Mouse (Mus musculus) forebrain, embryonic 10.5 days (tissue): ENCODE results near the gene Ndufs7. TPM values are rescaled to one million over a fixed set of nuclear protein-coding genes. Genes with fewer than 3 reads are reported as not detected.
"Not testable (repeated sequence)": the region's sequence is repeated elsewhere in the genome, so short reads cannot be mapped to it uniquely, and the experiment has no call there.

Experiments
- DNase-seq: peaks from one replicate; pipeline ENCODE4 v3.0.0-alpha.2; 2017; ENCODE audit warnings: low spot score; ENCODE audit errors: extremely low spot score
- H3K27ac ChIP-seq: fragments of 300-500 bp; sonication (generic); 2 replicates; pipeline ENCODE4 v1.5.1; 2016; ENCODE audit warnings: mild to moderate bottlenecking
- H3K27me3 ChIP-seq: fragments of 300-500 bp; sonication (generic); 2 replicates; pipeline ENCODE4 v1.6.1; 2016; ENCODE audit warnings: mild to moderate bottlenecking; ENCODE audit not compliant: poor library complexity, severe bottlenecking
- H3K36me3 ChIP-seq: fragments of 300-500 bp; sonication (generic); replicated peaks from 2 replicates; pipeline ENCODE4 v1.6.1; 2016; ENCODE audit warnings: mild to moderate bottlenecking, moderate library complexity
- H3K4me1 ChIP-seq: fragments of 300-500 bp; sonication (generic); 2 replicates; pipeline ENCODE4 v1.6.1; 2016
- H3K4me3 ChIP-seq: fragments of 300-500 bp; sonication (generic); 2 replicates; pipeline ENCODE4 v1.5.1; 2016; ENCODE audit warnings: mild to moderate bottlenecking, moderate library complexity
- H3K9me3 ChIP-seq: fragments of 300-500 bp; sonication (generic); 2 replicates; pipeline ENCODE4 v1.6.1; 2016; ENCODE audit warnings: mild to moderate bottlenecking, moderate library complexity
- WGBS: fragments of 180-500 bp; shearing (Covaris S2); methylation state at CpG from one replicate; pipeline ENCODE4 v1.1.7; 2016; 5-methylcytosine and 5-hydroxymethylcytosine counted together
- polyA plus RNA-seq: library from polyadenylated mRNA; unstranded; fragments of >200 nt; fragmentation: Nextera tagmentation; extraction: Ambion mirVana; gene quantifications from 2 replicates; pipeline ENCODE4 v1.2.1, GENCODE M21; 2016

The Ndufs7 gene
- polyA plus RNA-seq, 1 experiment from 2014 or later, result 309 TPM

DNA sequence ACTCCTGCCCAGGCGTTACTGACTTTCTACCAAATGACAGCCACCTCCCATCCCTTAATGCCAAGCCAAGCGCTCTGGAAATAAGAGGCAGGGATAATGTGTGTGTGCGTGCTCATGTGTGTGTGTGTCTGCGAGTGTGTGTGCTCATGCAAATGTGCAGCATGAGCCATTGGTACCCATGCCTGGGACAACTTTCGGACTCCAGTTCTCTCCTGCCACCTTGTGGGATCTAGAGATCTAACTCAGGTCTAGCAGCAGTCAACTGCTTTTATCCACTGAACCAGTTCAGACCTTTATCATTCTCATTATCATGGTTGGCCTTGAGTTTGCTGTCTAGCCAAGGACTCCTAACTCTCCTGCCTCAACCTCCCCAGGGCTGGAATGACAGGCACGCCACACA is 1.1 kb upstream of the Ndufs7 start:
- 68% methylated on average over 6 of the region's 6 CpGs for WGBS
- Histone ChIP-seq H3K9me3 (no peaks in the 10 kb centered on the region), H3K4me1 (peaks cover 36% of the 10 kb centered on the region), H3K36me3 (peaks cover 26% of the 10 kb centered on the region), H3K27me3 (no peaks in the 10 kb centered on the region), H3K4me3 (0 out of 2 replicates have a peak overlapping the region, but pooled peaks have one; percentile 74), H3K27ac (no peak overlapping the region)
- no peak for DNase-seq

DNA sequence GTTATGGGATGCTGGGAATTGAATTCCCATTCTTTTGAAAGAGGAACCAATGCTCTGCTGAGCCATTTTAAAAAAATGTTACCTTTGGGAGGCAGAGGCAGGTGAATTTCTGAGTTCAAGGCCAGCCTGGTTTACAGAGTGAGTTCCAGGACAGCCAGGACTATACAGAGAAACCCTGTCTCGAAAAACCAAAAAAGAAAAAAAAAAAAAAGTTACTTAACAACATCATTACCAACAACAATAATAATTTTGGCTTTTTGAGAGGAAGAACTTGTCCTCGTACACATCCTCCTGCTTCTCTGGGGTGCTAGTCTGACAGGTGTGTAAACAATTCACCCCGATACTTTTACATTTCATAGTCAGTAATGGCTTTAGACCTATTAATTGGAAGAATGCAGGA is 484 bp upstream of the Ndufs7 start:
- WGBS, result 66% methylated on average over 3 of the region's 3 CpGs
- H3K4me1 ChIP-seq, result peaks cover 36% of the 10 kb centered on the region
- peak overlapping the region; percentile 74 for H3K4me3 ChIP-seq
- DNase-seq, H3K9me3 ChIP-seq, H3K27me3 ChIP-seq: not testable (repeated sequence)
- H3K36me3 ChIP-seq, result peaks cover 26% of the 10 kb centered on the region
- H3K27ac ChIP-seq, result 0 out of 2 replicates have a peak overlapping the region, but pooled peaks have one; percentile 91

DNA sequence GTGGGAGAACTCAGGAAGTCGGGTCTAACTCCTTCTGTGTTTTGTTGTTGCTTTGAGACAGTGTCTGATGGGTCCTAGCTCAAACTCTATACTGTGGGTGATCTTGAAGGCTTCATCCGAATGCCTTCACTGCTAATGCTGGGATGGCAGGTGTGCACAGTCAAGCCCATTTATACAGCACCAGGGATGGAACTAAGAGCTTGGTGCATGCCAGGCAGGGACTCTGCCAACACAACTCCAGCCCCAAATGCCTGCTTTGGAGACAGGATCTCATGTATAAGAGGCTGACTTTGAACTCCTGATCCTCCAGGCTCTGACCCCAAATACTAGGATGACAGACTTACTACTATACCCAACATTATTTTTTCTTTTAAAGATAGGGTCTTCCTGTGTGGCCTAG is 1.1 kb downstream of the Ndufs7 start:
- H3K36me3 ChIP-seq, result peaks cover 28% of the 10 kb centered on the region
- H3K9me3 ChIP-seq, result no peaks in the 10 kb centered on the region
- H3K4me3 ChIP-seq, result peak overlapping the region; percentile 74
- H3K27ac ChIP-seq, result peak overlapping the region; percentile 91
- H3K4me1 ChIP-seq, result peaks cover 36% of the 10 kb centered on the region
- H3K27me3 ChIP-seq, result no peaks in the 10 kb centered on the region
- DNase-seq, result no peak
- 46% methylated on average over 2 of the region's 2 CpGs for WGBS

DNA sequence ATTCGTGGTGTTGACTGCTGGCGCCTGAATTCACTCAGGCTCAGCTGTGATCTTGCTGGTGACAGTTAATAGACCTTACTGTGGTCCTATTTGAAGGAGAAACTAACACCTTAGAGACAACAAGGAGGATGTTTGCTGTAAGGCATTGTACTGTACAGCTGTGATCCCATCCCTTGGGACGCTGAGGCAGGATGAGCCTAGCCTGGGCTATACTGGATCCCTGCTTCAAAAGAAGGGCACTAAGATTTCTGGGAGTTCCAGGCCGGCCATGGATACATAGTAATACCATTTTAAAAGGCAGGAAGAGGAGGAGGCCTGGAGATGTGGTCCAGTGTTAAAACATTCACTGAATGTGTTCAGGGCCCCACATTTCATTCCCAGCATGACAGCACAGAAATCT is 1.7 kb downstream of the Ndufs7 start:
- peaks cover 33% of the 10 kb centered on the region for H3K36me3 ChIP-seq
- H3K4me3 ChIP-seq, result peak overlapping the region; percentile 74
- H3K27me3 ChIP-seq, result no peaks in the 10 kb centered on the region
- DNase-seq, result no peak
- H3K9me3 ChIP-seq, result no peaks in the 10 kb centered on the region
- no peak overlapping the region for H3K27ac ChIP-seq
- 90% methylated on average over 4 of the region's 4 CpGs for WGBS
- H3K4me1 ChIP-seq, result peaks cover 31% of the 10 kb centered on the region

DNA sequence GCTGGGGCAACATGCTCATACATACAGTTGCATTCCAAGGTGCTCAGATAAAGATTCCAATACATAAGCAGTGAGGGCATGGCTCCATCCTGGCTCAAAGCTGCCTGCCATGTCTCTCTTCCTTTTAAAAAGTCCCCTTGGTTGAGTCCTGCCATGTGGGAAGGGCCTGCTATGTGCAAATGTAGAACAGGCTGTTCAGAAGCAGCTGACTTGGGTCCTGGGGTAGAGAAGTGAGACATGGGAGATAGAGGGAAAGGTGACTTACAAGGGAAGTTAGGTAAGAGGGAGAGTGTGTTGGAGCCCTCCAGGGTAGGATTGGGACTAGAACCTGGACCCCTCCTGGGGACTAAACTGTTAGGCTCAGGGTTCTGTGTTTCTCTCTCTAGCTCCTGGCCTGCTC is 3.1 kb downstream of the Ndufs7 start:
- Histone ChIP-seq H3K36me3 (peaks cover 47% of the 10 kb centered on the region), H3K27me3 (no peaks in the 10 kb centered on the region), H3K4me3 (no peak overlapping the region), H3K9me3 (no peaks in the 10 kb centered on the region), H3K4me1 (peaks cover 32% of the 10 kb centered on the region), H3K27ac (no peak overlapping the region)
- no peak for DNase-seq

DNA sequence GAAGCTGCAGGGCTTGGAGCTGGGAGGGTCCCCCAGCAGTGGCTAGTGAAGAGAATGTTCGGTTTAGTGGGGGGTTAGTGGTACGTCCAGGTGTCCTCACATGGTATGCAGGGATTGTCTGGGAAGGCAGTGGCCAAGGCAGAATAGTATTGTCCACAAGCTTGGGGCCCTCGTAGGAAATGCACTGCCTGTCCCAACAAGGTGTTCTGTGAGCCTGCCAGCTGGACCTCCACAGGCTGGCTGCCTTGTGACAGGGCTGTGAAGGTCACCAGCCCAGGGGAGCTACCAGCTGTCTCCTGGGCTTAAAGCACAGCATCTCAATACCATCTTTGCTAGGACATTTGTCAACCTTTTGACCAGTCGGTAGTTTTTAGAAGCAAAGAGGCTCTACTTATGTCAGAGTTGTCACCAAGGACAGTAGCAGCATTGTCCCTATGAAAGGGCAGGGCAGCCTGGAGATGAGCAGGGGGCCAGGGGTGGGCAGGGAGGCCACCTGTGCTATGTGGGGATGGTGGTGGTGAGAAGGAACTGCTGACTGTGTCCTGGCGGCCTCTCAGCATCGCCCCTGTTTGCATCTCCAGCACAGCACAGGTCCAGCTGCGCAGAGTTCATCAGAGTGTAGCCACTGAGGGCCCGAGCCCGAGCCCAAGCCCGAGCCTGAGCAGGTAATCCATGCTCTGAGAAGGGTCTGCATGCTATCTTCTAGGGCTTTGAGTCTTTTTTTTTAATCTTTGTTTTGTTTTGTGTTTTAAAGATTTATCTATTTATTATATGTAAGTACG is 3.8 kb downstream of the Ndufs7 start:
- Histone ChIP-seq H3K4me3 (no peak overlapping the region), H3K27me3 (no peaks in the 10 kb centered on the region), H3K27ac (no peak overlapping the region), H3K4me1 (peaks cover 31% of the 10 kb centered on the region), H3K9me3 (no peaks in the 10 kb centered on the region), H3K36me3 (peaks cover 53% of the 10 kb centered on the region)
- WGBS, result 92% methylated on average over 11 of the region's 11 CpGs
- DNase-seq, result no peak

DNA sequence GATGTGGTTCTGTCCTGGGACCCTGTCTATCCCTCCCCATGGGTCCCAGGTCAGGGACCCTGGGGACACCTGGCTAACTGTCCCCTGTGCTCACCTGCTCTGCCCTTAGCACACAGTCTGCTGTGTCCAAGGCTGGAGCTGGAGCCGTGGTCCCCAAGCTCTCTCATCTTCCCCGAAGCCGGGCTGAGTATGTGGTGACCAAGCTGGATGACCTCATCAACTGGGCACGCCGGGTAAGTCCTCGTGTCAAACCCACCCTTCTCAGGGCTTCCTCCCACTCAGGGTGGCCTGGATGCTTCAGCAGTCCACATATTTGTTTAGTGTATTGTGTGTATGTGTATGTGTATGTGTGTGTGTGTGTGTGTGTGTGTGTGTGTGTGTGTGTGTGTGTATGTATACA is 4.6 kb downstream of the Ndufs7 start:
- no peak for DNase-seq
- peaks cover 62% of the 10 kb centered on the region for H3K36me3 ChIP-seq
- WGBS, result 91% methylated on average over 6 of the region's 6 CpGs

DNA sequence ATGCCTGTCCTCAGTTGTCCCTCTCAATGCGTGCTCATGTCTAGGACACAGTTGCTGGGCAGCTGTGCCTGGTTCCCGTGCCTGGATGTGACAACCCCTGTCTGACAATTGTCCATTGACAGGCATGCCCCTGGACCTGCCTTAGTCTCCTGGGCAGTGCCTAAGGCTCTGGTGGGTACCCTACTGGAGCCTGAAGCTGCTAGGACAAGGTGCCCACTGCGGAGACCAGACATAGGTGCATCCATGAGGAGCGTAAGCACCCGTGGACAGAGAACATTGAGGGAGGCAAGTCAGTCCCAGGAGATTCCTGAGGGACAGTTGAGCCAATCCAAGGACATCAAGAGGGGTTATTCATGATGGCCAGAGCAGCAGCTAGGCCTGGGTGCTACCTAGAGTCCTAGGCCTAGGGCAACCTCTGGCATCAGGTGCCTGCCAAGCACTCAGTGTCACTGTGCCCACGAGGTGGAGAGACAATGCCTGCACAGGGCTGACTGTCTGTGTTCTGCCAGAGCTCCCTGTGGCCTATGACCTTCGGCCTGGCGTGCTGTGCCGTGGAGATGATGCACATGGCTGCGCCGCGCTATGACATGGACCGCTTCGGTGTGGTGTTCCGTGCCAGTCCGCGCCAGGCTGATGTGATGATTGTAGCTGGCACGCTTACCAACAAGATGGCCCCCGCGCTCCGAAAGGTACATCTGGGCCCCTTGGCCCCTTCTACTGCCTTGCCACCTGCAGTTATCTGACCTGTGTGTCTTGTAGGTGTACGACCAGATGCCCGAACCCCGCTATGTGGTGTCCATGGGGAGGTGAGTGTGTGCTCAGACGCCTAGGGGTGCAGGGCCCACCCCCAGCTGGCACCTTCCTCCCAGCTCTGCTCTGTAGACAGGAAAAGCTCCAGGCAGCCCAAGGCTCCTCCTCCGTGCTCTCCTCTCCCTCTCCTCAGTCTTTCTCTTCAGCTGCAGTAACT is 5.7 kb downstream of the Ndufs7 start:
- Histone ChIP-seq H3K4me3 (no peak overlapping the region), H3K36me3 (peaks cover 72% of the 10 kb centered on the region), H3K27ac (no peak overlapping the region), H3K27me3 (peaks cover 7% of the 10 kb centered on the region), H3K4me1 (peaks cover 39% of the 10 kb centered on the region), H3K9me3 (no peaks in the 10 kb centered on the region)
- WGBS, result 95% methylated on average over 26 of the region's 26 CpGs
- no peak for DNase-seq

More for the DNA sequence above, 4.6 kb downstream of the Ndufs7 start:
- no peaks in the 10 kb centered on the region for H3K27me3 ChIP-seq
- H3K4me1 ChIP-seq, result peaks cover 29% of the 10 kb centered on the region
- H3K4me3 ChIP-seq, result no peak overlapping the region
- H3K9me3 ChIP-seq, result no peaks in the 10 kb centered on the region
- H3K27ac ChIP-seq, result no peak overlapping the region

DNA sequence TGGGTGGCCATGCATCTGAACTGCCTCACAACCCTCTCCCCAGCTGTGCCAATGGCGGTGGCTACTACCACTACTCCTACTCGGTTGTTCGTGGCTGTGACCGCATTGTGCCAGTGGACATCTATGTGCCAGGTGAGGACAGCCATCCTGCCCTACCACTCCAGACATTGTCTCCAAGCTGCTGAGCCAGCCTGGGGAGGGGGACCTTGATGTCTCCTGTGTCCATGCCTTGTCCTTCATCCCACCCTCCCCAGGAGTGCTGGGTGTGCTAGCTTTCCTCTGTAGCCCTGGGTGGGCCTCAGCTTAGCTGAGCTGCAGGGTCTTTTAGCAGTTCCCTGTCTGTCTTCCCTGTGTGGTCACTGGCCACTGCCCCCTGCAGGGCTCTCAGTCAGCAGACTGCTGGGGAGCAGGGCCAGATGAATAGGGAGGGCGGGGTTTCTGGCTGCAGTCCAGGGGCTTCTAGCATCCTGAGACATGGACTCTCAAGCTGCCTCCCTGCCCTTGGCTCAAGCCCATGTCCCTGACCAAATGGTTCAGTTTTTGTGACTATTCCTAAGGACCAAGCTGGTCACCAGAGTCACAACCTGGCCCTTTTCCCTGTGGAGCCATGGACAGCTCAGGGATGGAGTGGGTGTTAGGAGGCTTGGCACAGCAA is 7.1 kb downstream of the Ndufs7 start:
- Histone ChIP-seq H3K9me3 (no peaks in the 10 kb centered on the region), H3K27ac (no peak overlapping the region), H3K4me1 (peaks cover 39% of the 10 kb centered on the region), H3K36me3 (peaks cover 72% of the 10 kb centered on the region), H3K27me3 (peaks cover 12% of the 10 kb centered on the region), H3K4me3 (no peak overlapping the region; the same call in 1 of the 2 replicates)
- 89% methylated on average over 5 of the region's 5 CpGs for WGBS
- no peak for DNase-seq

DNA sequence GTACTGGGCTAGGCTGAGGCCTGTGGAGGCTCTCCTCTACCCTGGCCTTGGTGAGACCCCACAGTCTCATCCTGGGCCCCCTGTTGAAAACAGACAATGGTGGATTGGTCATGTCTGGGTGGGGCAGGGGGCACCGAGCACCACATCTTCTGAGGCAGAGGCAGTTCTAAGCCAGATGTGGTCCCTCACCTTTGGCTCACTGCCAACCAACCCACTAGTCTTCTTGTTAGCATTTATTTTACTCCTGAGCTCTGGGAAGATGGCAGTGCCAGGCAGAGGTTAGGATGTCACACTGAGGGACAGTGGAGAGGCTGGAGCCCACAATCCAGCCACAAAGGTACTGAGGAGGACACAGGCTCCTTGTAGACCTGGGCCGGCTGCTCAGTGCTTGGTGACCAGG is 9.0 kb downstream of the Ndufs7 start:
- H3K36me3 ChIP-seq, result peaks cover 66% of the 10 kb centered on the region
- WGBS, result 90% methylated on average over 2 of the region's 2 CpGs
- no peak for DNase-seq
- H3K27ac ChIP-seq, result no peak overlapping the region
- peaks cover 12% of the 10 kb centered on the region for H3K27me3 ChIP-seq
- no peak overlapping the region for H3K4me3 ChIP-seq
- H3K4me1 ChIP-seq, result peaks cover 50% of the 10 kb centered on the region
- H3K9me3 ChIP-seq, result no peaks in the 10 kb centered on the region

DNA sequence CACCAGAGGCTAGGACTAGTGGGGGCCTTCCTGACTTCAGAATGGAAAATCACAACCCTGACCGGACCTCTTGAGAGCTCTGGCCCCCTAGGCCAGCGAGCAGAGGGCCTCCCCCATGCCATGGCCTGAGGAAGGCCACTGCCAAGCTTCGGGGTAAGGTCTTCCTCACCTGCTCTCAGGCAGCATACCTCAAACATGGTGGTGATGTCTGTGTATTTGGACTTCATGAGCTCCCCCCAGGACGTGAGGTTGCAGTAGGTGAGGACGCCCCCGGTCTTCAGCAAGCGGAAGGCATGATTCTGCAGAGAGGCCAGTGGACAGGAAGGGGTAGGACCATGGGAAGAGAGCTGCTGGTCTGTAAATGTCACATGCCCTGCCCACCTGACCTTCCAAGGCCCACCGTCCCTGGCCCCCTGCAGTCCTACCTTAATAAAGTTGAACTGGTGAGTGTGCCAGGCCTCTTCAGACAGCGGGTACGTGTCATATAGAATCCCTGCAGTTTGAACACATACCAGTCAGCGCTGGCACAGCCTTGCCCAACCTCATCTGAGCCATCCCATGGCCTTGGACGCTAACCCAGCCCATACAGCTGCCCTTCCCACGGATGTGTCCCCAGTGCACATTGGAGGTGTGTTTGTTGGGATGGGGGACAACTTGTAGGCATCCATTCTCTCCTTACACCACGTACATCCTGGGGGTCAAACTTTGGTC is 10.0 kb downstream of the Ndufs7 start:
- peaks cover 50% of the 10 kb centered on the region for H3K4me1 ChIP-seq
- no peaks in the 10 kb centered on the region for H3K9me3 ChIP-seq
- WGBS, result 92% methylated on average over 14 of the region's 14 CpGs
- peak overlapping the region; percentile 91 for H3K27ac ChIP-seq
- H3K4me3 ChIP-seq, result peak overlapping the region; percentile 57
- no peak for DNase-seq
- H3K27me3 ChIP-seq, result peaks cover 12% of the 10 kb centered on the region
- H3K36me3 ChIP-seq, result peaks cover 56% of the 10 kb centered on the region

DNA sequence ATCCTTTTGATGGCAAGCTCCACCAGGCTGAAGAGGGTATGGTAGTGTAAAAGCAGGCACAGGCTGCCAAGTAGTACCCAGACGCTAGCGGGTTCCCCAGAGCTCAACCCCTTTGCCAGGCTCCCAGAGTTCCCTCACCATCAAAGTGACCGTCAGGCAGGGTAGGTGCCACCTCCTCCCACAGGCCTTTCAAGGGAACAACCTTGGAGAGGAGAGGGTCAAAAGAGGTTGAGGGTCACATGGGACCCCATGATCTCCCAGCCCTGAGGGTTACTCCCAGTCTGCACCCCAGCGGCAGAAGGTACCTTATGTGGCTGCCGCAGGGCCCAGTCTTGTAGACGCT is 10.5 kb downstream of the Ndufs7 start:
- 81% methylated on average over 6 of the region's 6 CpGs for WGBS

More for the DNA sequence above, 10.5 kb downstream of the Ndufs7 start:
- H3K4me3 ChIP-seq, result peak overlapping the region; percentile 57
- H3K36me3 ChIP-seq, result peaks cover 51% of the 10 kb centered on the region
- H3K27ac ChIP-seq, result peak overlapping the region; percentile 91
- peaks cover 54% of the 10 kb centered on the region for H3K4me1 ChIP-seq
- H3K9me3 ChIP-seq, result no peaks in the 10 kb centered on the region
- no peak for DNase-seq
- peaks cover 12% of the 10 kb centered on the region for H3K27me3 ChIP-seq
